Mouse (Mus musculus) retina, adult 2 months (tissue): ENCODE measurements around the gene Olfr676.
"Not testable (repeated sequence)": the region's sequence is repeated elsewhere in the genome, so short reads cannot be mapped to it uniquely, and the experiment has no call there.

Experiments used
- DNase-seq: peaks from one replicate; pipeline ENCODE4 v3.0.0-alpha.2; 2012; ENCODE audit warnings: low read depth, low spot score

Gene Olfr676

DNA sequence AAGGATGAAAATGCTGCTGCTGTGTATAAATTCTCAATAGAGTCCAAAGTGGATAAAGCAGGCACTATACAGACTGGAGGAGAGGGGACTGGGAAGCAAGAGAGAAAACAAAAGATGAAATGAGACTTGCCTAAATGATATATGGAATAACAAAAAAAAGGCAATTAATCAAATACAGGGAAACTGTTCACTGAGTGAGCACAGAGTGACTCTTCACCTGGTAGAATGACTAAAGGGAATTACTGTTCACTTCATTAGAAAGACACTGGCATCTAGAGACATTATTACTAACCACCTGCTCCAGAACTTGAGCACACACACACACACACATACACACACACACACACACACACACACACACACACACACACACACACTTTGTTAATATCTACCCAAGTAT lies at the start of gene Olfr676:
Olfr676 (plus strand) TSS at position 301 of the 400 bp plus-strand sequence.
- no peak for DNase-seq

GRCm38 (mm10) chr7:105001929-105002328 lies 30.6 kb upstream of the Olfr676 start, which contains the start of gene Olfr672:
Gene Olfr672 (minus strand): TSS chr7:105002029.
- DNase-seq: no peak

- DNase-seq: no peak
Measured at GRCm38 (mm10) chr7:105022530-105022929, 10.0 kb upstream of the Olfr676 start.

DNA sequence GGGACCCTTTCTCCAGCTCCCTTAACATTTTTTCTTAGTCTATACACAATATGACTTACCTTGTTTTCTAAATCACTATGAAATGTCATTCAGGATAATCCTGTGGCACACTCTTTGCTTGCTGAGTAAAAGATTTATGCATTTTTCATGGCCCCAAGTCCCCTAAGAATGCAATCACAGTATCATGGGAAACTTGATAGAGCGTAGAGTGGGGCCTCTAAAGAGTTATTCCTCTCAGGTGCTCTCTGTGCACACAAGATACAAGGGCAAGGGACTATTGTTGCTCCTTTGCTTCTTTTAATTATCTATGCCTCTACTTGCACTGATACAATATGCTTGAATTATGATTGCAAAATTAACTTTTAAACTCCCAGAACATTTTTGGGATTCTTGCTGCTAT lies 4.1 kb upstream of the Olfr676 start, which contains the start of gene Olfr675:
Olfr675 (minus strand) TSS at position 101 of the 400 bp plus-strand sequence.
- no peak for DNase-seq

GRCm38 (mm10) chr7:105033836-105034235 lies 1.3 kb downstream of the Olfr676 start:
- DNase-seq: not testable (repeated sequence)

- DNase-seq: no peak
Measured at GRCm38 (mm10) chr7:105058951-105059350, 26.5 kb downstream of the Olfr676 start.

DNA sequence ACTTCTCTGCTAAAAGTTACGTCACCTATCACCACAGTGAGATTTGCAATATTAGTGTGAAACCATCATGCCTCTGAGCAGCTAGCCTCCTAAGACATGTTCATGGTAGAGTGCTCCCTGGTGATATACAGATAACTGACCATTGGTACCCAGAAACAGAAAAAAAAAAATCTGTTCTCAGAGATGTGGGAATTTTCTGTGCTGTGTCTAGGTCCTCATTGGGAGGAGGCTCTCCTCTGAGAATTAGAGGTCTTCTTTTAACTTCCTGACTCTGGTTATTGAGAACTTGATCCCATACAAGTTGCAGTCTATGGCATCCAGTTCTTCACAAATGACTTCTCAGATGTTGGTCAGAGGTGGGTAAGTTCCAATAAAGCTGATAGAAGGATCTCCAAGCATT lies 31.7 kb downstream of the Olfr676 start, which contains the start of gene Olfr678:
Olfr678 (plus strand) TSS at position 301 of the 400 bp plus-strand sequence.
- no peak for DNase-seq

DNA sequence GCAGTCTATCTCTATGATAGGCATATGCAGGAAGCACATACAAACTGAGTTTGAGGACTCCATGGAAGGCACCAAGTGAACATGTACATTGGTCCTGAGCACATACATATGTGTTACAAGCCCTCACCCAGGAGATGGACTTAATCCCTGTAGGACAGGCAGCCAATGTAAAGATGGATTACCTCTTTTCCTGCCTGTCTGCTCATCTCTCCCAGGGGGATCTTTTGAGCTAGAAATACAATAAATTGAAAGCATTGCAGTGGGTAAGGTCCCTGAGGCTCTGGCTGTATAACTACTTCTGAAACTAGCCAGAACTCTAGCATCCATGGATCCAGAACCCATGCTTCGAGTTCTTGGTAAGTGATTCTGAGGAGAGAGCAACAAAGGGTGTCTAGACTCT lies 48.4 kb downstream of the Olfr676 start, which contains the start of gene Olfr679:
Olfr679 (plus strand) TSS at position 301 of the 400 bp plus-strand sequence.
- DNase-seq: no peak
